Mouse (Mus musculus): ENCODE results near the gene Tubgcp2.

GRCm38 (mm10) chr7:140060936-140061831 is 24.7 kb upstream of the Tubgcp2 start:
- TF ChIP-seq CTCF (IDR thresholded peaks at IDR 0.05; ENCODE audit: low read depth) (no peak), EP300 (IDR thresholded peaks at IDR 0.05; ENCODE audit: low read depth) (no peak)

All from heart, postnatal 0 days (tissue).